ENCODE assay signal across 8 mouse cellular contexts in genomic region chr19:38237834-38238212, GRCm38 (mm10). TPM values are rescaled to one million over a fixed set of nuclear protein-coding genes. Genes with fewer than 3 reads are reported as not detected.
DNase-seq lines count a peak whose midpoint lies in the region; ATAC-seq and TF ChIP-seq lines count a peak whose summit lies in the region.

No protein-coding gene starts in this region.

- no peak overlapping the region for H3K4me2 ChIP-seq in lung, embryonic 14.5 days
- no peak overlapping the region for H3K4me2 ChIP-seq in hindbrain, embryonic 16.5 days (ENCODE audit: low read length)

- H3K9me3 ChIP-seq in lung, embryonic 14.5 days (ENCODE audit: low read depth, low read length): no peaks in the 10 kb centered on the region
- H3K9me3 ChIP-seq in hindbrain, embryonic 16.5 days (ENCODE audit: control insufficient read depth, low read length): no peaks in the 10 kb centered on the region

- TF ChIP-seq POLR2A in brain, embryonic 14.5 days (IDR thresholded peaks at IDR 0.05; ENCODE audit: borderline replicate concordance, extremely low read depth, insufficient read depth, insufficient read length, poor library complexity, severe bottlenecking): no peak

- no peak overlapping the region for H3K9ac ChIP-seq in lung, embryonic 14.5 days
- no peak overlapping the region for H3K9ac ChIP-seq in hindbrain, embryonic 16.5 days (ENCODE audit: low read depth, low read length)

- DNase-seq in lung, embryonic 14.5 days: peak; percentile 30
- no peak for DNase-seq in lung, postnatal 25 days (ENCODE audit: low spot score)
- peak; percentile 49 for DNase-seq in brain, embryonic 14.5 days (ENCODE audit: low read depth)
- peak; percentile 13 to 18 for DNase-seq in natural killer cell, adult 2 months (ENCODE audit: low spot score in 2 of 2)
- no peak for DNase-seq in layer of hippocampus, postnatal 25 days (ENCODE audit: extremely low spot score in 1 of 2, low spot score in 1 of 2)
- DNase-seq in layer of hippocampus, postnatal 10 days (ENCODE audit: low spot score in 2 of 2): no peak
- no peak for DNase-seq in layer of hippocampus, postnatal 36 days

- H3K27me3 ChIP-seq in lung, embryonic 14.5 days (ENCODE audit: insufficient read depth, low read length): no peaks in the 10 kb centered on the region
- no peaks in the 10 kb centered on the region for H3K27me3 ChIP-seq in hindbrain, embryonic 16.5 days (replicated peaks; ENCODE audit: control insufficient read depth, insufficient read depth, low read length)

- H3K27ac ChIP-seq in lung, embryonic 14.5 days (ENCODE audit: low read depth): no peak overlapping the region
- peak overlapping the region; percentile 44; the same call in 1 of the 2 replicates for H3K27ac ChIP-seq in hindbrain, embryonic 16.5 days (ENCODE audit: low read depth, low read length)

- H3K4me1 ChIP-seq in lung, embryonic 14.5 days (ENCODE audit: insufficient read depth): no peaks in the 10 kb centered on the region
- peaks cover 6% of the 10 kb centered on the region; the same call in 1 of the 2 replicates for H3K4me1 ChIP-seq in hindbrain, embryonic 16.5 days (ENCODE audit: control insufficient read depth, insufficient read depth, low read depth, low read length)

- no peak overlapping the region for H3K4me3 ChIP-seq in lung, embryonic 14.5 days (ENCODE audit: low read depth, low read length)
- H3K4me3 ChIP-seq in hindbrain, embryonic 16.5 days (ENCODE audit: low read length): no peak overlapping the region

- WGBS in lung, embryonic 14.5 days: 33% methylated on average over 3 of the region's 3 CpGs
- 56% methylated on average over 3 of the region's 3 CpGs for WGBS in hindbrain, embryonic 16.5 days

- no peak for TF ChIP-seq CTCF in lung, embryonic 14.5 days (IDR thresholded peaks at IDR 0.05; ENCODE audit: low read depth)
- no peak for TF ChIP-seq CTCF in brain, embryonic 14.5 days (IDR thresholded peaks at IDR 0.05; ENCODE audit: borderline replicate concordance, extremely low read depth, insufficient read depth, insufficient read length)

- H3K36me3 ChIP-seq in lung, embryonic 14.5 days (ENCODE audit: insufficient read depth): no peaks in the 10 kb centered on the region
- no peaks in the 10 kb centered on the region for H3K36me3 ChIP-seq in hindbrain, embryonic 16.5 days (ENCODE audit: control insufficient read depth, insufficient read depth, low read length)

- ATAC-seq in lung, embryonic 14.5 days (ENCODE audit: insufficient read depth): 0 out of 2 replicates have a peak, but pooled peaks have one; percentile 21
- ATAC-seq in hindbrain, embryonic 16.5 days: peak; percentile 71

RNA-seq across cellular contexts. Expression of gene Fra10ac1, which starts 13.9 kb away (rescaled TPM):
- polyA plus RNA-seq in lung, embryonic 14.5 days (2014; fragmentation: Nextera tagmentation; extraction: Ambion mirVana): 32.4 and 33.5 TPM in 2 replicates
- polyA plus RNA-seq in brain, embryonic 14.5 days (2012; rRNA removed): 24.4 and 25.6 TPM in 2 replicates
- 36.7 and 37.7 TPM in 2 replicates for polyA plus RNA-seq in hindbrain, embryonic 16.5 days (2015; fragmentation: Nextera tagmentation; extraction: Ambion mirVana)
- 10 to 100 TPM; 16.3 to 22.6 TPM for total RNA-seq in layer of hippocampus, postnatal 25 days (2021)
- total RNA-seq in layer of hippocampus, postnatal 10 days (2021): 10 to 100 TPM; 18.5 to 20.8 TPM
- total RNA-seq in layer of hippocampus, postnatal 36 days (2021): 10 to 100 TPM; 19.6 to 21.9 TPM

RNA-seq across cellular contexts. Expression of gene Lgi1, which starts 26.5 kb away (rescaled TPM):
- polyA plus RNA-seq in lung, embryonic 14.5 days (2014; fragmentation: Nextera tagmentation; extraction: Ambion mirVana): 0.15 TPM in 1 of 2 replicates, not detected in the other
- 9.0 and 11.4 TPM in 2 replicates for polyA plus RNA-seq in brain, embryonic 14.5 days (2012; rRNA removed)
- 22.5 and 23.1 TPM in 2 replicates for polyA plus RNA-seq in hindbrain, embryonic 16.5 days (2015; fragmentation: Nextera tagmentation; extraction: Ambion mirVana)
- total RNA-seq in layer of hippocampus, postnatal 25 days (2021): 100 to 1,000 TPM; 181 to 207 TPM
- total RNA-seq in layer of hippocampus, postnatal 10 days (2021): 100 to 1,000 TPM; 117 to 133 TPM
- 100 to 1,000 TPM; 189 to 201 TPM for total RNA-seq in layer of hippocampus, postnatal 36 days (2021)

Comparison
In these comparisons a context has a peak if more than half of its experiments do, and no peak if none do; other contexts are left out.
1. DNase-seq: peak in lung, embryonic 14.5 days (single experiment), brain, embryonic 14.5 days (single experiment) and natural killer cell, adult 2 months (2 of 2); none in lung, postnatal 25 days (single experiment), layer of hippocampus, postnatal 25 days (0 of 2), layer of hippocampus, postnatal 10 days (0 of 2) and layer of hippocampus, postnatal 36 days (0 of 2).